Mouse (Mus musculus) spleen, adult 2 months (tissue): ENCODE measurements around the gene Dhx9.
"Not testable (repeated sequence)": the region's sequence is repeated elsewhere in the genome, so short reads cannot be mapped to it uniquely, and the experiment has no call there.

Experiments
- CTCF ChIP-seq: fragments of 200-500 bp; IDR thresholded peaks from 2 replicates; pipeline ENCODE4 v1.5.1; 2011; ENCODE audit warnings: mild to moderate bottlenecking, inconsistent platforms; ENCODE audit not compliant: insufficient read depth, insufficient read length, insufficient replicate concordance; ENCODE audit errors: extremely low read depth
- POLR2A ChIP-seq: fragments of 200-500 bp; IDR thresholded peaks from 2 replicates; pipeline ENCODE4 v1.6.1; 2011; ENCODE audit warnings: low read depth, low read length, inconsistent platforms

DNA sequence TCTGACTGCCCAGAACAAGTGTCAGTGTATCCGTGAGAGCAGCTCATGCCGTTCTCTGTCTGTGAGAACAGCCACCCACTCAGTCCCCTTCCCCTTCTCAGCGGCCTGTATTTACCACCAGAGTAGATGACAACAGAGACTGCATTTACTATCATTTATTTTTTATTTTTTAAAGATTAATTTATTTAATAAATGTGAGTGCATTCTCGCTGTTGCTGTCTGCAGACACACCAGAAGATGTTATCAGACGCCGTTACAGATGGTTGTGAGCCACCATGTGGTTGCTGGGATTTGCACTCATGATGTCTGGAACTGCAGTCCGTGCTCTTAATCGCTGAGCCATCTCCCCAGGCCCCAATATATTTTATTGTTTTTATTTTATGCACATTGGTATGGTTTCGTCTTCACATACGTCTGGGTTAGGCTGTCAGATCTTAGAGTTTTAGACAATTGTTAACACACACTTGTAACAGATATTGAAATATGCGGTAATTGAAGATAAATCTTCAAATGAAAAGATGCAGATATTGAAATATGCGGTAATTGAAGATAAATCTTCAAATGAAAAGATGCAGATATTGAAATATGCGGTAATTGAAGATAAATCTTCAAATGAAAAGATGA is 74.0 kb downstream of the Dhx9 start:
- not testable (repeated sequence) for TF ChIP-seq CTCF, POLR2A
